11 mouse cellular contexts compared by ENCODE assay signal in genomic region chr13:81181966-81182908, GRCm38 (mm10).
DNase-seq lines count a peak whose midpoint lies in the region; ATAC-seq and TF ChIP-seq lines count a peak whose summit lies in the region.
"Had no signal": no experiment of that assay in that cellular context is flagged by ENCODE, and none has a peak within 500 bp of the region (broad histone marks: within the 10 kb centered on the region; RNA-seq: fewer than 3 reads in every experiment).

No protein-coding gene starts in this region.

- H3K4me1 ChIP-seq in intestine, embryonic 16.5 days (ENCODE audit: control insufficient read depth, insufficient read depth, low read length) = 0 out of 2 replicates have a peak, but pooled peaks cover 3% of the 10 kb centered on the region
- H3K4me1 ChIP-seq in intestine, postnatal 0 days (replicated peaks; ENCODE audit: control insufficient read depth, insufficient read depth, low read length) = no peaks in the 10 kb centered on the region
- peaks cover 15% of the 10 kb centered on the region for H3K4me1 ChIP-seq in limb, embryonic 14.5 days (ENCODE audit: control insufficient read depth, insufficient read depth, low read length)
- no peaks in the 10 kb centered on the region for H3K4me1 ChIP-seq in lung, adult 2 months (ENCODE audit: control insufficient read depth, insufficient read depth, low read length)
- 0 out of 2 replicates have a peak, but pooled peaks cover 2% of the 10 kb centered on the region for H3K4me1 ChIP-seq in forebrain, embryonic 16.5 days (replicated peaks; ENCODE audit: control insufficient read depth, insufficient read depth, low read length)
- H3K4me1 ChIP-seq in midbrain, postnatal 0 days (ENCODE audit: insufficient read depth, low read length) = no peaks in the 10 kb centered on the region
- H3K4me1 ChIP-seq: midbrain, embryonic 10.5 days had no signal

- no peaks in the 10 kb centered on the region for H3K36me3 ChIP-seq in intestine, embryonic 16.5 days (ENCODE audit: control insufficient read depth, insufficient read depth, low read length)
- H3K36me3 ChIP-seq in intestine, postnatal 0 days (ENCODE audit: control insufficient read depth, insufficient read depth) = no peaks in the 10 kb centered on the region
- H3K36me3 ChIP-seq in limb, embryonic 14.5 days (ENCODE audit: control insufficient read depth, insufficient read depth, low read length) = no peaks in the 10 kb centered on the region
- H3K36me3 ChIP-seq in forebrain, embryonic 16.5 days (ENCODE audit: control insufficient read depth, insufficient read depth) = no peaks in the 10 kb centered on the region
- H3K36me3 ChIP-seq in midbrain, postnatal 0 days (ENCODE audit: insufficient read depth, low read length) = no peaks in the 10 kb centered on the region
- H3K36me3 ChIP-seq: G1E had no signal

- 68% methylated on average over 12 of the region's 12 CpGs for WGBS in intestine, embryonic 16.5 days
- 68% methylated on average over 12 of the region's 12 CpGs for WGBS in intestine, postnatal 0 days
- whole genome bisulfite sequencing in limb, embryonic 14.5 days = 53% methylated on average over 12 of the region's 12 CpGs
- 72% methylated on average over 12 of the region's 12 CpGs for WGBS in lung, adult 2 months
- whole genome bisulfite sequencing in forebrain, embryonic 16.5 days = 80% methylated on average over 12 of the region's 12 CpGs
- 84% methylated on average over 12 of the region's 12 CpGs for WGBS in midbrain, postnatal 0 days

- H3K27ac ChIP-seq in intestine, embryonic 16.5 days (ENCODE audit: low read length) = no peak overlapping the region
- no peak overlapping the region for H3K27ac ChIP-seq in intestine, postnatal 0 days (ENCODE audit: low read depth, low read length)
- peak overlapping the region; percentile 52; the same call in 1 of the 2 replicates for H3K27ac ChIP-seq in limb, embryonic 14.5 days (replicated peaks; ENCODE audit: low read depth, low read length)
- no peak overlapping the region for H3K27ac ChIP-seq in forebrain, embryonic 16.5 days (ENCODE audit: low read length)
- no peak overlapping the region for H3K27ac ChIP-seq in midbrain, postnatal 0 days (ENCODE audit: low read depth, low read length)
- H3K27ac ChIP-seq: midbrain, embryonic 10.5 days had no signal

- TF ChIP-seq CTCF in intestine, postnatal 0 days (IDR thresholded peaks at IDR 0.05; ENCODE audit: low read depth) = no peak
- TF ChIP-seq CTCF in lung, adult 2 months (IDR thresholded peaks at IDR 0.05; ENCODE audit: insufficient read depth, low read length) = no peak
- TF ChIP-seq CTCF in midbrain, postnatal 0 days (IDR thresholded peaks at IDR 0.05) = no peak

- ATAC-seq in intestine, embryonic 16.5 days = peak; percentile 55; the same call in 1 of the 2 replicates
- ATAC-seq in intestine, postnatal 0 days = no peak
- peak; percentile 69 for ATAC-seq in CD4-positive, CD25-positive, alpha-beta regulatory T cell, adult 4 months
- peak; percentile 81 for ATAC-seq in limb, embryonic 14.5 days (ENCODE audit: low FRiP score, low read depth)
- no peak for ATAC-seq in forebrain, embryonic 16.5 days
- ATAC-seq in midbrain, postnatal 0 days (ENCODE audit: low FRiP score) = no peak

- H3K4me3 ChIP-seq in intestine, embryonic 16.5 days (ENCODE audit: low read length) = no peak overlapping the region
- H3K4me3 ChIP-seq in intestine, postnatal 0 days (ENCODE audit: low read depth, low read length) = no peak overlapping the region
- H3K4me3 ChIP-seq in limb, embryonic 14.5 days (replicated peaks; ENCODE audit: low read length) = no peak overlapping the region
- no peak overlapping the region for H3K4me3 ChIP-seq in lung, adult 2 months (replicated peaks; ENCODE audit: extremely low read depth, low read depth, low read length)
- H3K4me3 ChIP-seq in forebrain, embryonic 16.5 days (replicated peaks; ENCODE audit: low read length) = no peak overlapping the region
- H3K4me3 ChIP-seq in midbrain, postnatal 0 days (ENCODE audit: low read depth, low read length) = no peak overlapping the region
- H3K4me3 ChIP-seq: midbrain, embryonic 10.5 days had no signal

- TF ChIP-seq POLR2A in limb, embryonic 14.5 days (IDR thresholded peaks at IDR 0.05; ENCODE audit: borderline replicate concordance, extremely low read depth, insufficient read depth, insufficient read length) = no peak
- TF ChIP-seq POLR2A in lung, adult 2 months (IDR thresholded peaks at IDR 0.05; ENCODE audit: borderline replicate concordance, extremely low read depth, low read depth, low read length) = no peak

- H3K27me3 ChIP-seq in intestine, embryonic 16.5 days (replicated peaks; ENCODE audit: control insufficient read depth, insufficient read depth, low read length) = no peaks in the 10 kb centered on the region
- H3K27me3 ChIP-seq in intestine, postnatal 0 days (replicated peaks; ENCODE audit: control insufficient read depth, insufficient read depth, low read length) = no peaks in the 10 kb centered on the region
- H3K27me3 ChIP-seq in limb, embryonic 14.5 days (ENCODE audit: control insufficient read depth, insufficient read depth, low read length) = no peaks in the 10 kb centered on the region
- H3K27me3 ChIP-seq in forebrain, embryonic 16.5 days (replicated peaks; ENCODE audit: control insufficient read depth, insufficient read depth, low read length) = no peaks in the 10 kb centered on the region
- no peaks in the 10 kb centered on the region for H3K27me3 ChIP-seq in midbrain, postnatal 0 days (ENCODE audit: insufficient read depth, low read length)

- H3K9ac ChIP-seq in intestine, embryonic 16.5 days (ENCODE audit: low read depth, low read length) = no peak overlapping the region
- no peak overlapping the region for H3K9ac ChIP-seq in intestine, postnatal 0 days (ENCODE audit: low read depth, low read length)
- H3K9ac ChIP-seq in limb, embryonic 14.5 days (ENCODE audit: low read depth, low read length, severe bottlenecking) = no peak overlapping the region
- no peak overlapping the region for H3K9ac ChIP-seq in forebrain, embryonic 16.5 days (replicated peaks; ENCODE audit: low read depth, low read length)
- H3K9ac ChIP-seq in midbrain, postnatal 0 days (replicated peaks; ENCODE audit: low read length, poor library complexity, severe bottlenecking) = no peak overlapping the region

- H3K4me2 ChIP-seq in intestine, embryonic 16.5 days (ENCODE audit: low read depth, low read length) = no peak overlapping the region
- no peak overlapping the region for H3K4me2 ChIP-seq in intestine, postnatal 0 days (replicated peaks; ENCODE audit: low read depth)
- no peak overlapping the region for H3K4me2 ChIP-seq in limb, embryonic 14.5 days (replicated peaks; ENCODE audit: low read depth, low read length, severe bottlenecking)
- H3K4me2 ChIP-seq in forebrain, embryonic 16.5 days (ENCODE audit: low read length) = no peak overlapping the region
- H3K4me2 ChIP-seq in midbrain, postnatal 0 days (ENCODE audit: low read depth, low read length, poor library complexity, severe bottlenecking) = no peak overlapping the region
- H3K4me2 ChIP-seq: liver, embryonic 11.5 days had no signal

- no peaks in the 10 kb centered on the region for H3K9me3 ChIP-seq in intestine, embryonic 16.5 days (ENCODE audit: control insufficient read depth, low read length)
- H3K9me3 ChIP-seq in intestine, postnatal 0 days (ENCODE audit: control insufficient read depth) = no peaks in the 10 kb centered on the region
- no peaks in the 10 kb centered on the region for H3K9me3 ChIP-seq in limb, embryonic 14.5 days (ENCODE audit: control insufficient read depth, low read length)
- H3K9me3 ChIP-seq in forebrain, embryonic 16.5 days (ENCODE audit: control insufficient read depth, low read length) = no peaks in the 10 kb centered on the region
- no peaks in the 10 kb centered on the region for H3K9me3 ChIP-seq in midbrain, postnatal 0 days (ENCODE audit: low read length)
- H3K9me3 ChIP-seq: G1E; midbrain, embryonic 10.5 days had no signal

- DNase-seq in fibroblast of lung, adult 2 months (ENCODE audit: low read depth) = peak; percentile 87
- DNase-seq in limb, embryonic 14.5 days (ENCODE audit: low spot score) = peak; percentile 75
- no peak for DNase-seq in lung, adult 2 months
- no peak for DNase-seq in midbrain, postnatal 0 days (ENCODE audit: low spot score)

Comparison
In these comparisons a context has a peak if more than half of its experiments do, and no peak if none do; other contexts are left out.
1. ATAC-seq: peak in intestine, embryonic 16.5 days (single experiment), CD4-positive, CD25-positive, alpha-beta regulatory T cell, adult 4 months (single experiment) and limb, embryonic 14.5 days (single experiment); none in intestine, postnatal 0 days (single experiment), forebrain, embryonic 16.5 days (single experiment) and midbrain, postnatal 0 days (single experiment).
2. DNase-seq: peak in fibroblast of lung, adult 2 months (single experiment) and limb, embryonic 14.5 days (single experiment); none in lung, adult 2 months (single experiment) and midbrain, postnatal 0 days (single experiment).